Mouse (Mus musculus) lung, embryonic 15.5 days (tissue): Measurements from ENCODE around the gene Klra8. TPM values are rescaled to one million over a fixed set of nuclear protein-coding genes. Genes with fewer than 3 reads are reported as not detected.
"Not testable (repeated sequence)": the region's sequence is repeated elsewhere in the genome, so short reads cannot be mapped to it uniquely, and the experiment has no call there.

ENCODE experiments used
- ATAC-seq: fragments of 200-750 bp; cut with Nextera tagmentation; 2 replicates; pipeline ENCODE4 v1.8.0; 2017; ENCODE audit warnings: moderate number of reproducible peaks, borderline replicate concordance; ENCODE audit not compliant: low FRiP score, low TSS enrichment; ENCODE audit errors: extremely low read depth
- H3K27ac ChIP-seq: fragments of 300-500 bp; sonication (generic); 2 replicates; pipeline ENCODE4 v1.5.1; 2015; ENCODE audit warnings: moderate library complexity, mild to moderate bottlenecking, inconsistent platforms
- H3K27me3 ChIP-seq: fragments of 300-500 bp; sonication (generic); 2 replicates; pipeline ENCODE4 v1.6.1; 2015; ENCODE audit warnings: inconsistent platforms
- H3K36me3 ChIP-seq: fragments of 300-500 bp; sonication (generic); 2 replicates; pipeline ENCODE4 v1.6.1; 2015; ENCODE audit warnings: inconsistent platforms
- H3K4me1 ChIP-seq: fragments of 300-500 bp; sonication (generic); 2 replicates; pipeline ENCODE4 v1.6.1; 2015; ENCODE audit warnings: inconsistent platforms
- H3K4me2 ChIP-seq: fragments of 300-500 bp; sonication (generic); 2 replicates; pipeline ENCODE4 v1.6.1; 2015; ENCODE audit warnings: inconsistent platforms, mild to moderate bottlenecking, moderate library complexity
- H3K4me3 ChIP-seq: fragments of 300-500 bp; sonication (generic); 2 replicates; pipeline ENCODE4 v1.5.1; 2015; ENCODE audit warnings: mild to moderate bottlenecking, inconsistent platforms
- H3K9ac ChIP-seq: fragments of 300-500 bp; sonication (generic); 2 replicates; pipeline ENCODE4 v1.6.1; 2015; ENCODE audit warnings: inconsistent platforms
- H3K9me3 ChIP-seq: fragments of 300-500 bp; sonication (generic); 2 replicates; pipeline ENCODE4 v1.6.1; 2016; ENCODE audit warnings: inconsistent platforms
- WGBS: fragments of 180-500 bp; shearing (Covaris S2); methylation state at CpG from one replicate; pipeline ENCODE4 v1.1.7; 2015; 5-methylcytosine and 5-hydroxymethylcytosine counted together
- polyA plus RNA-seq: library from polyadenylated mRNA; unstranded; fragments of >200 nt; fragmentation: Nextera tagmentation; extraction: Ambion mirVana; gene quantifications from 2 replicates; pipeline ENCODE4 v1.2.1, GENCODE M21; 2015

Klra8 gene
- polyA plus RNA-seq, result not detected in 2 replicates

- not testable (repeated sequence) for H3K27me3 ChIP-seq, H3K4me1 ChIP-seq, H3K9ac ChIP-seq, ATAC-seq, H3K9me3 ChIP-seq, H3K36me3 ChIP-seq, H3K4me3 ChIP-seq, H3K4me2 ChIP-seq, H3K27ac ChIP-seq
- 57% methylated on average over 4 of the region's 4 CpGs for WGBS
These were observed at the start of gene Klra8 for GRCm38 (mm10) chr6:130129798-130130197. TSS of gene Klra8 (minus strand) at chr6:130129898.

- Histone ChIP-seq H3K4me2 (no peak overlapping the region), H3K36me3 (no peaks in the 10 kb centered on the region), H3K27me3 (no peaks in the 10 kb centered on the region), H3K27ac (no peak overlapping the region), H3K9ac (no peak overlapping the region), H3K9me3 (no peaks in the 10 kb centered on the region), H3K4me3 (no peak overlapping the region), H3K4me1 (no peaks in the 10 kb centered on the region)
- WGBS, result 91% methylated on average over 1 of the region's 1 CpGs
- ATAC-seq, result no peak
These were observed 19.2 kb downstream of the Klra8 start for GRCm38 (mm10) chr6:130110485-130110884.

- not testable (repeated sequence) for H3K27ac ChIP-seq
- WGBS, result 81% methylated on average over 3 of the region's 3 CpGs
These were observed 27.0 kb downstream of the Klra8 start for GRCm38 (mm10) chr6:130102743-130103142.

GRCm38 (mm10) chr6:130092336-130092948 is 37.3 kb downstream of the Klra8 start:
- Histone ChIP-seq H3K9me3 (no peaks in the 10 kb centered on the region), H3K4me1 (no peaks in the 10 kb centered on the region), H3K4me2 (no peak overlapping the region), H3K36me3 (no peaks in the 10 kb centered on the region), H3K27me3 (no peaks in the 10 kb centered on the region), H3K9ac (no peak overlapping the region), H3K4me3 (no peak overlapping the region), H3K27ac (no peak overlapping the region)
- no peak for ATAC-seq
- WGBS, result 75% methylated on average over 5 of the region's 5 CpGs

More at GRCm38 (mm10) chr6:130102743-130103142, 27.0 kb downstream of the Klra8 start:
- not testable (repeated sequence) for H3K4me3 ChIP-seq, H3K4me1 ChIP-seq, H3K9ac ChIP-seq, H3K36me3 ChIP-seq, H3K9me3 ChIP-seq, ATAC-seq, H3K4me2 ChIP-seq, H3K27me3 ChIP-seq

GRCm38 (mm10) chr6:130067171-130067570 is 62.5 kb downstream of the Klra8 start, which contains the start of gene Klra4:
TSS of gene Klra4 (minus strand) at chr6:130067271.
- not testable (repeated sequence) for H3K4me1 ChIP-seq, H3K27me3 ChIP-seq, H3K4me2 ChIP-seq, H3K9me3 ChIP-seq, H3K36me3 ChIP-seq, H3K4me3 ChIP-seq, ATAC-seq, H3K9ac ChIP-seq, H3K27ac ChIP-seq
- 55% methylated on average over 1 of the region's 1 CpGs for WGBS

Other genes starting within 250 kb of the Klra8 start
- gene Klra5, start 212.2 kb downstream of the Klra8 start, polyA plus RNA-seq, result not detected in 2 replicates
- gene Klra6, start 102.9 kb downstream of the Klra8 start, polyA plus RNA-seq, result not detected in 2 replicates
- not detected in 2 replicates for gene Klra4, start 62.6 kb downstream of the Klra8 start, polyA plus RNA-seq
- not detected in 2 replicates for gene Klra9, start 63.2 kb upstream of the Klra8 start, polyA plus RNA-seq
- not detected in 2 replicates for gene Klra7, start 103.4 kb upstream of the Klra8 start, polyA plus RNA-seq
- gene Klra10, start 152.0 kb upstream of the Klra8 start, polyA plus RNA-seq, result not detected in 2 replicates
- gene Klra3, start 207.7 kb upstream of the Klra8 start, polyA plus RNA-seq, result not detected in 2 replicates